Mouse (Mus musculus): ENCODE measurements at regions not wholly inside any gene's neighbourhood (a gene's known extent, or its start where the extent isn't known, plus 50 kb on each side); places are given as distances from the start of the nearest gene placed in this dataset.

DNA sequence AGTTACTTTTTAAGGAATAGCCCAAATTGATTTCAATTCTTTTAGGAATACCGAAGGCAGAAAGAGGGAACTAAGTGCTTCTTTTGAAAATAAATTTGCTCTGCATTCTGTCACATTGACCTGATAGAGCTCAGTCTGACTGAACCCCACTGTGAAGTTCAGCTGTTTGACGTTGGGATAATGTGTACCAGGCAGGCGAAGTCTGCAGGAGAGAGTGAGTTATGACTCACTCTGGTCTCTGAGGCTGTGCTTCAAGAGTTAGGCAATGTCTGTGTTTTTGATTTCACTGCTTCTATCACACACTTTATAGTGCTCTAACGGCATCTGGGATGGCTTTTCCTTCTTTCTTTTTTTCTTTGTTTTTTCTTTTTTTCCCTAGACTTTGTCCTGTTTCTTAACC is 283.5 kb downstream of the Naf1 start:
- DNase-seq = no peak

DNA sequence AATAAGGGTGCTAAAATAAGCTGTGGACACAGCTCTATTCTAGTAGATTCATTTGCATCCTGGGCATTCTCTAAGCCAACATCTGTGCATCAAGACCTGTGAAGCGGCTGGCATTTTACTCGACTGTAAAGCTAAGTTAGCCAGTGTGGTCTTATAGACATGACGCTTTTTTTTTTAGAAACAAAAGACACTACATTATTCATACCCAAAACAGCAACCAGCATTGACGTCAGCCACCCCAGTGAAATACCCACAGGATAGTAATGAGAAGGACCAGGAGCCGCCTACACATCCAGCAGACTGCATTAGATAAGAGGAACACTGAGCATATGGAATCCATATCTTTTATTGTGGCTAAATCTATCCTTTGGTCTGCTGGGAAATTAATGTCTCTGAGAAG is 321.7 kb downstream of the Naf1 start:
- no peak for DNase-seq

GRCm38 (mm10) chr8:67199213-67199612 is 324.4 kb upstream of the Nat3 start:
- DNase-seq = no peak

DNA sequence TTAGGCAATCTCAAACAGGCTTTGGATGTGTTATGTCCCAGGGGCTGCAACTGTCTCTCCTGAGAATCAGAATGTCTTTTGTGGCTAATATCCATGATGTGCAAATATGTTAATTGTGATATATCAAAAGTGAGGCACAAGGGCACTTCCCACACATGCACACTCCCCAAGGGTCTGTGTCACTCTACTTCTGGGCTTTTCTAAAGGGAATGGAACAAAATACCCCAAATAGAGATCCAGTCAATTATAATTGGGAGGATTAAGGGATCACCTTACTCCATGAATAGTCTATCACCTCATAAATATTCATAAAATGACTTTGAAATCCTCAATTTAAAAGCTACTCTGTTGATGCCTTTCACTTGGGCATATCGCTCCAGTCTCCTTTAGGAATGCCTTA is 317.6 kb upstream of the Nat3 start:
- DNase-seq = no peak

GRCm38 (mm10) chr8:67231921-67232701 is 291.5 kb upstream of the Nat3 start:
- DNase-seq = no peak

DNA sequence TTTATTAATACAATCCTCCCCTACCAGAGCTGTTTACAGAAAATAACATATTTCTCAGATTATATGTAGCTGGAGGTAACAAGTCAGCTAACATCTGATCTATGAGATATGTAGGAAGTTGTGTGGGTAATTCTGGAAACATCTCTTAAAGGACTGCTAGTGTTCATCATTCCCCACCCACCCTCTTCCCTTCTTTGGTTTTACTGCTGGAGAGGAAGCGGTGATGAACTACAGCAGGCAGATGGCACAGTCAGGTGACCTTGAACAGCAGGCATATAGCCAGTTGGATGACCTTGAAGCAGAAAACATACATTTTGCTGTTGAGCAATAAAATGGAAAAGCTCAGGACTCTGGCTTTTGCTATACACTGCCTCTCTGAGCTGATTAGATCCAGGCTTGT is 284.7 kb upstream of the Nat3 start:
- no peak for DNase-seq

DNA sequence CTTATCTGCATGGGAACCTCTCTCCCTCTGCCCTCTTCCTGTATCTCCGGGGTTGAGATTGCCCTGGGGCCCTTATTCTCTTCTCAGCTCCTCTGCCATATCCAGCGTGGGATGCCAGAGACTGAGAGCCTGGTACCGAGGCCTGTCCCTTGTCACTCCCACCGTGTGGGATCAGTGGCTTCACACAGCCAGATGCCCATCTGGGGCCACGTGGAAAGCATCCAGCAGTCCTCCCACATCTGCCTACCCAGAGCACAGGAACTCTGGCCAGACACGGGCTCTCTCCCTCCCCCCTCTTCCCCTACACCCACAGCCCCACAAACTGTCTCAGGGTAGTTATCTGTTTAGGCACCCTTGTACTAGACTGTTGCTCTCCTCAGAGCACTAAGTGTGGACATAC is 244.9 kb upstream of the Nat3 start:
- DNase-seq = no peak

DNA sequence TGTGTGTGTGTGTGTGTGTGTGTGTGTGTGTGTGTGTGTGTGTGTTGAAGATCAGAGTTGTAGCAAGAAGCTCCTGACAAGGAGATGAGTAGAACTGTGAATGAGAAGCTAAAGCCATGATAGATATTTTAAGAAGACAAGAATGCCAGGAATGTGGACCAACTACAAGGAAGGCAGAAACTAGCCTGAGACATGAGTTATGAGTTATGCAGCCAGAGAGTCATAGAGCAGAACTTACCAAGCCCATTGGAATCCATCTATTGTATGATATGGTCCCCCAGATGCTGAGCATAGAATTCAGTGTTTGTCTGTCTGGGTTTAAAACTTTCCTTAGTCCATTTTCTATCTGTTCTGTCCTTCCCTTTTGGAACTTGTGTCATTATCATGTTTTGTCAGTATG is 244.2 kb upstream of the Nat3 start:
- no peak for DNase-seq

GRCm38 (mm10) chr8:67310494-67310893 is 213.2 kb upstream of the Nat3 start:
- no peak for DNase-seq

GRCm38 (mm10) chr8:67317371-67317770 is 206.3 kb upstream of the Nat3 start:
- no peak for DNase-seq

- DNase-seq = no peak
Observed at GRCm38 (mm10) chr8:67318675-67319074, 205.0 kb upstream of the Nat3 start.

- DNase-seq = no peak
Observed at GRCm38 (mm10) chr8:67320535-67320934, 203.1 kb upstream of the Nat3 start.

GRCm38 (mm10) chr8:67328439-67328838 is 195.2 kb upstream of the Nat3 start:
- no peak for DNase-seq

DNA sequence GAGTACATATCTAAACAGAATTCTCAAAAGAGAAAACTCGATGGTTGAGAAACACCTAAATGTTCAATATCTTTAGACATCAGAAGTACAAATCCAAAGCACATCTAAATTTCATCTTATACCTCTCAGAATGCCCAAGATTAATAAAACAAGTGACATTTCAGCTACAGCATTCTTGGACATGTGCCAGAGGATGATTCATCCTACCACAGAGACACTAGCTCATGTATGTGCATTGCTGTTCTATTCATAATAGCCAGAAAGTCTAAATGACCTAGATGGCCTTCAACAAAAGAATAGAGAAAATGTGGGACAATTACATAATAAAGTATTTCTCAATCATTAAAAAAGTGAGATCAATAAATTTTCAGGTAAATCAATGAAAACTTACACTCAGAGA is 146.6 kb upstream of the Nat3 start:
- DNase-seq = peak; percentile 3

DNA sequence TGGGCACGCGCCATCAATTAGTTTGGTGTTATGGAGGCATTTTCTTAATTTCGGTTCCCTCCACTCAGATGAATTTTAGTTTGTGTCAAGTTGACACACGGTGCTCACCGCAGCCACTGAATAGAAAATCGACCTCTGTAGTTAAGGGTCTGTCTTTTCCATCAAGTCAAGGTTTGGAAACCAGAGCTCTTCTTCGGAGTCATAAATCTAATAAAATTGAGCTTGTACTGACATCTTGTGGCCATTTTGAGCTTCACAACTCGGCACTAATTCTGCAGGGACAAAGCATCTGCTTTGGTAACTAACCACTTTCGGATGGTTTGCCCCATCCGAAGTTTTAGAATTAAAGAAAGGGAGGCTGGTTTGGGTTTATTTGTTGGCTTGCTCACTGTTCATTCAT is 117.7 kb upstream of the Nat3 start:
- DNase-seq = peak; percentile 8

DNA sequence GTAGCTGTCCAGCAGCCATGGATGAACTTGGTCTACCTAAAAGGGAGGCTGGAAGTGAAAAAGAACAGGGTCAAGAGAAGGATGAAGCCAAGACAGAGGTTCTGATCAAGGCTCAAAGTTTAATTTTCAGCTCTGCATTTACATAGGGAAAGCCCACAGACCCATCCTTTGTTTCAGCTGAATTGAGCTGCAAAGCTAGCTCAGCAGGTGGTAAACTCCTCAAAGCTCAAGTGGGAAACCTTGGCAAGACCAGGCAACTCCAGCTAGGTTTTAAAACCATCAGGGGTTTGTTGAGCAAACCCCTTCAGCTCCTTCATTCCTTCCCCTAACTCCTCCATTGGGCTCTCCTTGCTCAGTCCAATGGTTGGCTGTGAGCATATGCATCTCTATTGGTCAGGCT is 108.8 kb upstream of the Nat3 start:
- DNase-seq = no peak

DNA sequence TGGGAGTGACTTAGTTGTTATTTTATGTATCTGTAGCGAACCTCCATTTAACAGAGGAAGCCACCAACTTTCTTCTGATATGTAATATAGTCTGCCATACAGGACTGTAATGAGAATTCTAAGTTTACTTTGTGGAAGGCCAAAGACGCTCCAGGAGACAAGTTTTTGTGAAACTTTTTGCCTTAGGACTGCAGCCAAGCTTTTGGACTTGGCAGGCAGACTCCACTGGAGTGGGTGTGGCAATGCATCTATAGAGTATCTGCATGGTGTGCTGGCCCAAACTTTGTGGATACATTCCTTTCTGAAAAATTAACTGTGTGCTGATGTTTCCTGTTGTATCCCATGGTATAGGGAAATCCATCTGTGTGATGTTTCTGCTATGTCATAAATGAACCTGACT is 101.1 kb upstream of the Nat3 start:
- no peak for DNase-seq
